In genomic region chr4:41497995-41498845, GRCm38 (mm10) we compare ENCODE assay signal across 8 mouse cellular contexts. TPM values are rescaled to one million over a fixed set of nuclear protein-coding genes. Genes with fewer than 3 reads are reported as not detected.
DNase-seq lines count a peak whose midpoint lies in the region; ATAC-seq lines count a peak whose summit lies in the region.

No protein-coding gene starts in this region.

- peak overlapping the region; percentile 41 for H3K9ac ChIP-seq in heart, embryonic 13.5 days
- H3K9ac ChIP-seq in hindbrain, embryonic 12.5 days, result no peak overlapping the region
- peak overlapping the region; percentile 16; the same call in 1 of the 2 replicates for H3K9ac ChIP-seq in midbrain, embryonic 11.5 days (ENCODE audit: low read length)

- DNase-seq in heart, adult 11 months, result no peak
- DNase-seq in ZHBTc4 (ENCODE audit: low read depth, low spot score), result peak; percentile 48
- DNase-seq in midbrain, embryonic 11.5 days (ENCODE audit: low spot score, missing footprints), result peak; percentile 93
- DNase-seq in left cerebral cortex, postnatal 25 days (ENCODE audit: low spot score in 2 of 2), result no peak
- DNase-seq in left cerebral cortex, postnatal 10 days (ENCODE audit: extremely low spot score in 1 of 2, low spot score in 2 of 2), result no peak
- DNase-seq in MN1 (ENCODE audit: low spot score), result no peak

- WGBS in heart, embryonic 13.5 days, result 7% methylated on average over 72 of the region's 72 CpGs
- 9% methylated on average over 72 of the region's 72 CpGs for WGBS in hindbrain, embryonic 12.5 days
- WGBS in midbrain, embryonic 11.5 days, result 8% methylated on average over 72 of the region's 72 CpGs

- no peaks in the 10 kb centered on the region for H3K36me3 ChIP-seq in heart, embryonic 13.5 days
- H3K36me3 ChIP-seq in hindbrain, embryonic 12.5 days, result no peaks in the 10 kb centered on the region
- no peaks in the 10 kb centered on the region; the same call in 1 of the 2 replicates for H3K36me3 ChIP-seq in midbrain, embryonic 11.5 days (ENCODE audit: control insufficient read depth, insufficient read depth, low read length)

- H3K4me1 ChIP-seq in heart, embryonic 13.5 days, result peaks cover 31% of the 10 kb centered on the region
- H3K4me1 ChIP-seq in hindbrain, embryonic 12.5 days, result peaks cover 40% of the 10 kb centered on the region
- H3K4me1 ChIP-seq in midbrain, embryonic 11.5 days (ENCODE audit: control insufficient read depth, insufficient read depth, low read length), result peaks cover 30% of the 10 kb centered on the region

- no peaks in the 10 kb centered on the region for H3K9me3 ChIP-seq in heart, embryonic 13.5 days
- H3K9me3 ChIP-seq in hindbrain, embryonic 12.5 days (replicated peaks), result no peaks in the 10 kb centered on the region
- no peaks in the 10 kb centered on the region for H3K9me3 ChIP-seq in midbrain, embryonic 11.5 days (ENCODE audit: control insufficient read depth, low read length)

- H3K27me3 ChIP-seq in heart, embryonic 13.5 days (replicated peaks), result peaks cover 84% of the 10 kb centered on the region
- peaks cover 73% of the 10 kb centered on the region for H3K27me3 ChIP-seq in hindbrain, embryonic 12.5 days
- peaks cover 56% of the 10 kb centered on the region for H3K27me3 ChIP-seq in midbrain, embryonic 11.5 days (ENCODE audit: control insufficient read depth, insufficient read depth, low read length)

- peak overlapping the region; percentile 47 for H3K4me3 ChIP-seq in heart, embryonic 13.5 days
- H3K4me3 ChIP-seq in hindbrain, embryonic 12.5 days, result peak overlapping the region; percentile 33
- peak overlapping the region; percentile 28 for H3K4me3 ChIP-seq in midbrain, embryonic 11.5 days (ENCODE audit: low read depth, low read length)

- intact Hi-C loops in left cerebral cortex, postnatal 25 days (cut with DNase I), result loop anchor here (2.0 kb wide), 1 partner anchor 17 kb away; no protein-coding TSS in a partner anchor
- intact Hi-C loops in left cerebral cortex, postnatal 10 days (cut with DNase I), result no loop called here

- H3K4me2 ChIP-seq in heart, embryonic 13.5 days, result peak overlapping the region; percentile 71
- H3K4me2 ChIP-seq in hindbrain, embryonic 12.5 days (replicated peaks), result peak overlapping the region; percentile 57
- peak overlapping the region; percentile 54 for H3K4me2 ChIP-seq in midbrain, embryonic 11.5 days

- ATAC-seq in heart, embryonic 13.5 days (ENCODE audit: extremely low read depth, insufficient number of reproducible peaks, low FRiP score, low TSS enrichment), result no peak
- 0 out of 2 replicates have a peak, but pooled peaks have one; percentile 4 for ATAC-seq in hindbrain, embryonic 12.5 days (ENCODE audit: low FRiP score)
- ATAC-seq in midbrain, embryonic 11.5 days (ENCODE audit: low FRiP score), result no peak; the same call in 1 of the 2 replicates

- no peak overlapping the region for H3K27ac ChIP-seq in heart, embryonic 13.5 days (replicated peaks)
- no peak overlapping the region for H3K27ac ChIP-seq in hindbrain, embryonic 12.5 days
- no peak overlapping the region for H3K27ac ChIP-seq in midbrain, embryonic 11.5 days (ENCODE audit: low read depth, low read length)

RNA-seq across cellular contexts. Expression of gene AI464131, which starts 4.7 kb away (rescaled TPM):
- 2.0 and 2.2 TPM in 2 replicates for polyA plus RNA-seq in heart, embryonic 13.5 days (2015; fragmentation: Nextera tagmentation; extraction: Ambion mirVana)
- polyA plus RNA-seq in hindbrain, embryonic 12.5 days (2016; fragmentation: Nextera tagmentation; extraction: Ambion mirVana), result 10.1 and 11.9 TPM in 2 replicates
- polyA plus RNA-seq in midbrain, embryonic 11.5 days (2014; fragmentation: Nextera tagmentation; extraction: Ambion mirVana), result 6.9 and 7.6 TPM in 2 replicates
- 10 to 100 TPM; 31.6 to 36.9 TPM for total RNA-seq in left cerebral cortex, postnatal 25 days (2021)
- total RNA-seq in left cerebral cortex, postnatal 10 days (2021), result 10 to 100 TPM; 33.6 to 37.4 TPM

RNA-seq across cellular contexts. Expression of gene 1110017D15Rik, which starts 18.9 kb away (rescaled TPM):
- polyA plus RNA-seq in heart, embryonic 13.5 days (2015; fragmentation: Nextera tagmentation; extraction: Ambion mirVana), result 0.44 TPM in 1 of 2 replicates, not detected in the other
- 11.3 and 12.9 TPM in 2 replicates for polyA plus RNA-seq in hindbrain, embryonic 12.5 days (2016; fragmentation: Nextera tagmentation; extraction: Ambion mirVana)
- polyA plus RNA-seq in midbrain, embryonic 11.5 days (2014; fragmentation: Nextera tagmentation; extraction: Ambion mirVana), result 3.6 and 4.6 TPM in 2 replicates
- 1 to 10 TPM; 3.9 to 5.8 TPM for total RNA-seq in left cerebral cortex, postnatal 25 days (2021)
- total RNA-seq in left cerebral cortex, postnatal 10 days (2021), result 10 to 100 TPM in 1 of 2 experiments, 1 to 10 TPM in 1; 8.3 to 11.4 TPM

RNA-seq across cellular contexts. Expression of gene Nudt2, which starts 33.3 kb away (rescaled TPM):
- 39.6 and 43.1 TPM in 2 replicates for polyA plus RNA-seq in heart, embryonic 13.5 days (2015; fragmentation: Nextera tagmentation; extraction: Ambion mirVana)
- 56.9 and 59.5 TPM in 2 replicates for polyA plus RNA-seq in hindbrain, embryonic 12.5 days (2016; fragmentation: Nextera tagmentation; extraction: Ambion mirVana)
- 70.2 and 70.3 TPM in 2 replicates for polyA plus RNA-seq in midbrain, embryonic 11.5 days (2014; fragmentation: Nextera tagmentation; extraction: Ambion mirVana)
- 10 to 100 TPM; 24.7 to 26.4 TPM for total RNA-seq in left cerebral cortex, postnatal 25 days (2021)
- total RNA-seq in left cerebral cortex, postnatal 10 days (2021), result 10 to 100 TPM; 32.8 to 34.8 TPM

RNA-seq across cellular contexts. Expression of gene Kif24, which starts 33.5 kb away (rescaled TPM):
- 3.4 and 4.2 TPM in 2 replicates for polyA plus RNA-seq in heart, embryonic 13.5 days (2015; fragmentation: Nextera tagmentation; extraction: Ambion mirVana)
- 9.5 and 9.6 TPM in 2 replicates for polyA plus RNA-seq in hindbrain, embryonic 12.5 days (2016; fragmentation: Nextera tagmentation; extraction: Ambion mirVana)
- polyA plus RNA-seq in midbrain, embryonic 11.5 days (2014; fragmentation: Nextera tagmentation; extraction: Ambion mirVana), result 9.6 and 9.9 TPM in 2 replicates
- 1 to 10 TPM; 1.0 to 1.1 TPM for total RNA-seq in left cerebral cortex, postnatal 25 days (2021)
- 1 to 10 TPM; 1.5 to 1.6 TPM for total RNA-seq in left cerebral cortex, postnatal 10 days (2021)

Comparison
In these comparisons a context has a peak if more than half of its experiments do, and no peak if none do; other contexts are left out.
1. DNase-seq: peak in ZHBTc4 (single experiment) and midbrain, embryonic 11.5 days (single experiment); none in heart, adult 11 months (single experiment), left cerebral cortex, postnatal 25 days (0 of 2), left cerebral cortex, postnatal 10 days (0 of 2) and MN1 (single experiment).
2. Peak in every context shown above with its lines, with median percentiles within 50 percentile points of each other: H3K4me2 ChIP-seq and H3K4me3 ChIP-seq.